Mouse (Mus musculus): ENCODE measurements around the gene Rtf2. TPM values are rescaled to one million over a fixed set of nuclear protein-coding genes. Genes with fewer than 3 reads are reported as not detected.

Rtf2 gene
- polyA plus RNA-seq, 1 experiment from 2014 or later = 80.0 TPM

DNA sequence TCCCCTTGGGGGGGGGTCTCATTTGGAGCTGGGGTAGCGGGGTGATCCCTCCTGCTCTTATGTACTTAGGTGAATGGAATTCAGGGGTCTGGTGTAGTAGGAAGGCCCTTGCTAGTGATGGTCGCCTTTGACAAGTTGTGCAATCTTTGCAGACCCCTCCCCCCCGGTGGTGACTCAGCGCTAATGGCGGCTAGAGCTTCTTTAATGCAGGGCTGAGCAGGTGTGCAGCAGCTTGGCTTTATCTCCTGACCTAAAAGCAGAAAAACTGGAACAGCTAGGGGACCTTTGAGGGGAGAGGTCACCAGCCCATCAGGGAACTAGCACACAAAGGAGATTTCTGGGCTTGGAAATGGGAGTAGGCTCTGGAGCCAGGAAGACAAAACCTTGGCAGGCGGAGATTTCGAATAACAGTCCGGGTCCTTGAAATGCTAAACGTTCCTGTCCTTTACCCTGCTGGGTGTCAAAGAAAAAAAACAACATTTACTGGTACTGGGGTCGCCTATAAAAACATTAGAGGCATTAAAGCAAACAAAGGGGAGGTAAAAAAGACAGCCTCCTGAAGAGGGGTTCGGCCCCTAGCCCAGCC lies 76.1 kb downstream of the Rtf2 start:
- H3K4me3 ChIP-seq (ENCODE audit: low read length) = no peak overlapping the region
- no peaks in the 10 kb centered on the region for H3K9me3 ChIP-seq (ENCODE audit: control insufficient read depth, low read length)
- WGBS = 22% methylated on average over 11 of the region's 11 CpGs
- no peak for ATAC-seq (ENCODE audit: low read depth)
- H3K9ac ChIP-seq (ENCODE audit: low read length) = no peak overlapping the region
- no peaks in the 10 kb centered on the region for H3K4me1 ChIP-seq (replicated peaks; ENCODE audit: control insufficient read depth, insufficient read depth, low read length)
- H3K36me3 ChIP-seq (ENCODE audit: control insufficient read depth, insufficient read depth, low read length) = no peaks in the 10 kb centered on the region
- no peaks in the 10 kb centered on the region; the same call in 1 of the 2 replicates for H3K27me3 ChIP-seq (ENCODE audit: control insufficient read depth, insufficient read depth, low read depth, low read length)
- H3K4me2 ChIP-seq (ENCODE audit: low read depth, low read length) = no peak overlapping the region
- H3K27ac ChIP-seq (ENCODE audit: low read length) = no peak overlapping the region

Other genes starting within 250 kb of the Rtf2 start
- not detected in 2 replicates for gene Mc3r, start 192.1 kb upstream of the Rtf2 start, polyA plus RNA-seq (2015; fragmentation: Nextera tagmentation; extraction: Ambion mirVana)
- gene Fam210b, start 95.0 kb upstream of the Rtf2 start, polyA plus RNA-seq (2015; fragmentation: Nextera tagmentation; extraction: Ambion mirVana) = 38.8 and 40.8 TPM in 2 replicates
- gene Aurka, start 70.0 kb upstream of the Rtf2 start, polyA plus RNA-seq (2015; fragmentation: Nextera tagmentation; extraction: Ambion mirVana) = 124 and 131 TPM in 2 replicates
- gene Cstf1, start 69.9 kb upstream of the Rtf2 start, polyA plus RNA-seq (2015; fragmentation: Nextera tagmentation; extraction: Ambion mirVana) = 34.7 and 37.5 TPM in 2 replicates
- gene Cass4, start 46.8 kb upstream of the Rtf2 start, polyA plus RNA-seq (2015; fragmentation: Nextera tagmentation; extraction: Ambion mirVana) = 9.0 and 11.8 TPM in 2 replicates
- gene Gcnt7, start 18.0 kb downstream of the Rtf2 start, polyA plus RNA-seq (2015; fragmentation: Nextera tagmentation; extraction: Ambion mirVana) = 1.9 and 2.0 TPM in 2 replicates
- 0.30 and 0.54 TPM in 2 replicates for gene Fam209, start 32.0 kb downstream of the Rtf2 start, polyA plus RNA-seq (2015; fragmentation: Nextera tagmentation; extraction: Ambion mirVana)
- gene Tfap2c, start 109.0 kb downstream of the Rtf2 start, polyA plus RNA-seq (2015; fragmentation: Nextera tagmentation; extraction: Ambion mirVana) = 0.25 and 0.47 TPM in 2 replicates